Mouse (Mus musculus) embryonic facial prominence, embryonic 12.5 days (tissue): ENCODE results near the gene Gm45337. TPM values are rescaled to one million over a fixed set of nuclear protein-coding genes. Genes with fewer than 3 reads are reported as not detected.
"Not testable (repeated sequence)": the region's sequence is repeated elsewhere in the genome, so short reads cannot be mapped to it uniquely, and the experiment has no call there.

Source experiments
- ATAC-seq: fragments of 200-750 bp; cut with Nextera tagmentation; 2 replicates; pipeline ENCODE4 v1.8.0; 2017; ENCODE audit not compliant: insufficient number of reproducible peaks, insufficient read depth, low FRiP score, low TSS enrichment
- H3K27ac ChIP-seq: fragments of 300-500 bp; sonication (generic); 2 replicates; pipeline ENCODE4 v1.5.1; 2016; ENCODE audit warnings: mild to moderate bottlenecking
- H3K27me3 ChIP-seq: fragments of 300-500 bp; sonication (generic); 2 replicates; pipeline ENCODE4 v1.6.1; 2016; ENCODE audit warnings: mild to moderate bottlenecking, moderate library complexity
- H3K36me3 ChIP-seq: fragments of 300-500 bp; sonication (generic); 2 replicates; pipeline ENCODE4 v1.6.1; 2016; ENCODE audit warnings: mild to moderate bottlenecking
- H3K4me1 ChIP-seq: fragments of 300-500 bp; sonication (generic); 2 replicates; pipeline ENCODE4 v1.6.1; 2016
- H3K4me2 ChIP-seq: fragments of 300-500 bp; sonication (generic); replicated peaks from 2 replicates; pipeline ENCODE4 v1.6.1; 2016; ENCODE audit warnings: mild to moderate bottlenecking, moderate library complexity
- H3K4me3 ChIP-seq: fragments of 300-500 bp; sonication (generic); 2 replicates; pipeline ENCODE4 v1.5.1; 2016; ENCODE audit warnings: mild to moderate bottlenecking
- H3K9ac ChIP-seq: fragments of 300-500 bp; sonication (generic); 2 replicates; pipeline ENCODE4 v1.6.1; 2016; ENCODE audit warnings: mild to moderate bottlenecking, moderate library complexity
- H3K9me3 ChIP-seq: fragments of 300-500 bp; sonication (generic); 2 replicates; pipeline ENCODE4 v1.6.1; 2016; ENCODE audit warnings: mild to moderate bottlenecking, moderate library complexity
- WGBS: fragments of 180-500 bp; shearing (Covaris S2); methylation state at CpG from one replicate; pipeline ENCODE4 v1.1.7; 2016; 5-methylcytosine and 5-hydroxymethylcytosine counted together
- polyA plus RNA-seq: library from polyadenylated mRNA; unstranded; fragments of >200 nt; fragmentation: Nextera tagmentation; extraction: Ambion mirVana; gene quantifications from 2 replicates; pipeline ENCODE4 v1.2.1, GENCODE M21; 2016

Gm45337 gene
- polyA plus RNA-seq, 1 experiment from 2014 or later = not detected

DNA sequence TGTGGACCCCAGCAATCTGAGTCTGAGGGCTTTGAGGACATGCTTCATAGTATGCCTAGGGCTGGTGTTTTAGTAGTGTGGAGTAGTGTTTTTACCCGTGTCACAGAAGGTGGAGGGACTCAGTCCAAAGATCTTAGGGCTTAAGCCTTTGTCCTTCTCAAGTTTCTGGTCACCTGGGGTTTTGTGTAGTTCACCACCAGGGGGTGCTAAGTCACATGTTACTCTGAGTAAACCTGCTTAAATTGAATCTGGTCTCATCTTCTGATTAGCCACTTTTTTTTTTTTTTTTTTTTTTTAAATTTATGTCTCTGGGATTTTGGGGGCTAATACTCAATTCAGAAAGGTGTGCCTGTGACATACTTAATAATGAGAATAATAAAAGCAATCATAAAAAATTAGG lies 1.6 kb upstream of the Gm45337 start:
- no peaks in the 10 kb centered on the region for H3K36me3 ChIP-seq
- H3K4me2 ChIP-seq = no peak overlapping the region
- H3K4me1 ChIP-seq = no peaks in the 10 kb centered on the region
- peaks cover 3% of the 10 kb centered on the region; the same call in 1 of the 2 replicates for H3K27me3 ChIP-seq
- H3K9ac ChIP-seq = no peak overlapping the region
- WGBS = 0% methylated on average over 1 of the region's 1 CpGs
- no peaks in the 10 kb centered on the region for H3K9me3 ChIP-seq
- no peak overlapping the region for H3K27ac ChIP-seq
- H3K4me3 ChIP-seq = no peak overlapping the region
- no peak for ATAC-seq

DNA sequence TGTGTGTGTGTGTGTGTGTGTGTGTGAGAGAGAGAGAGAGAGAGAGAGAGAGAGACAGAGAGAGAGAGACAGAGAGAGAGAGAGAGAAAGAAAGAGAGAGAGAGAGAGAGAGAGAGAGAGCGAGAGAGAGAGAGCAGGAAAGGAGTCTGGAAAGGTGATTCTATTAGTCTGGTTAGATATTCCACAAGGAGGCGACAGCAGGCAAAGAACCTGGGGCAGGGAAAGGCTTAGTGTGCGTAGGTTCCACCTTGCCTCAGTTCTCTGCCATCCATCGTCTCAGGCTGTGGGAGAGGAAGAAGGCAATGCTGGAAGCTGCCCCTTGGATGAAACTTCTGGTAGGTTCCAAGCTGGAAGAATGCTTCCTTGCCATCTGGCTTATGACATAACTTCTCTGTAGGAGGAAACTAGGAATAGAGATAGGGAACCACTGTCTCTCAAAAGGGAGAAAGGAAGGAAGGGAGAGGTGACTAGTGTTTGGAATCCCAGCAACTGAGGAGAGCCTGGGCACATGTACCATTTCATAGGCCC lies 1.1 kb upstream of the Gm45337 start:
- ATAC-seq = no peak
- Histone ChIP-seq H3K4me3 (no peak overlapping the region), H3K27ac (no peak overlapping the region), H3K27me3 (peaks cover 3% of the 10 kb centered on the region; the same call in 1 of the 2 replicates), H3K4me1 (no peaks in the 10 kb centered on the region), H3K36me3 (no peaks in the 10 kb centered on the region), H3K9ac (no peak overlapping the region), H3K9me3 (no peaks in the 10 kb centered on the region), H3K4me2 (no peak overlapping the region)
- WGBS = 36% methylated on average over 4 of the region's 4 CpGs

GRCm38 (mm10) chr7:142143506-142144010 lies 849 bp downstream of the Gm45337 start:
- not testable (repeated sequence) for H3K9me3 ChIP-seq, H3K27me3 ChIP-seq, H3K4me2 ChIP-seq, H3K9ac ChIP-seq, H3K4me3 ChIP-seq, ATAC-seq, H3K27ac ChIP-seq, H3K4me1 ChIP-seq, H3K36me3 ChIP-seq
- WGBS = 24% methylated on average over 1 of the region's 1 CpGs

DNA sequence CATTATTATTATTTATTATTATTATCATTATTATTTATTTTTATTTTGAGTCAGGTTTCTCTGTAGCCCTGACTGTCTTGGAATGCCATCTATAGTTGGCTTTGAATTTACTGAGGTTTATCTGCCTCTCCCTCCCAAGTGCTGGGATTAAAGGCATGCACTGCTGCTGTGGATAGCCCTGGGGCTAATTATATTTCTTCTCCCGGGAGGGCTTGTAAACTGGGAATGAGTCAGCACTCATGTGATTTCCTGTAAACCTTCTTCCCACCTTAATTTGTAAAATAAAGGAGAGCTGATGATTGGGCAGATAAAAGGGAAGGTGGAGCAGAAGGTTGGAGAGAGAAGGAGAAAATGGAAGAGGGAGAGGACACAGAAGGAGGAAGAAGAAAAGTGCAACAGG lies 3.7 kb downstream of the Gm45337 start:
- Histone ChIP-seq H3K9ac (no peak overlapping the region), H3K27ac (no peak overlapping the region), H3K36me3 (no peaks in the 10 kb centered on the region), H3K4me1 (no peaks in the 10 kb centered on the region), H3K4me3 (no peak overlapping the region), H3K4me2 (no peak overlapping the region), H3K27me3 (peaks cover 3% of the 10 kb centered on the region; the same call in 1 of the 2 replicates), H3K9me3 (no peaks in the 10 kb centered on the region)
- ATAC-seq = no peak
- WGBS = 33% methylated on average over 1 of the region's 1 CpGs

- 41% methylated on average over 2 of the region's 2 CpGs for WGBS
- not testable (repeated sequence) for H3K4me3 ChIP-seq, H3K9ac ChIP-seq, H3K4me1 ChIP-seq, H3K4me2 ChIP-seq, H3K27me3 ChIP-seq, H3K9me3 ChIP-seq, H3K36me3 ChIP-seq, H3K27ac ChIP-seq, ATAC-seq
These were observed 8.5 kb downstream of the Gm45337 start, which contains the start of gene Gm39115 for GRCm38 (mm10) chr7:142135934-142136333. Gm39115 (minus strand) TSS chr7:142136034.

- 59% methylated on average over 4 of the region's 4 CpGs for WGBS
- H3K36me3 ChIP-seq = no peaks in the 10 kb centered on the region
- ATAC-seq = no peak
- no peak overlapping the region for H3K27ac ChIP-seq
- H3K4me1 ChIP-seq = no peaks in the 10 kb centered on the region
- H3K4me3 ChIP-seq = no peak overlapping the region
- H3K27me3 ChIP-seq = no peaks in the 10 kb centered on the region
- H3K4me2 ChIP-seq = no peak overlapping the region
- H3K9me3 ChIP-seq = no peaks in the 10 kb centered on the region
- H3K9ac ChIP-seq = no peak overlapping the region
These were observed 10.0 kb downstream of the Gm45337 start for GRCm38 (mm10) chr7:142134206-142134995.

DNA sequence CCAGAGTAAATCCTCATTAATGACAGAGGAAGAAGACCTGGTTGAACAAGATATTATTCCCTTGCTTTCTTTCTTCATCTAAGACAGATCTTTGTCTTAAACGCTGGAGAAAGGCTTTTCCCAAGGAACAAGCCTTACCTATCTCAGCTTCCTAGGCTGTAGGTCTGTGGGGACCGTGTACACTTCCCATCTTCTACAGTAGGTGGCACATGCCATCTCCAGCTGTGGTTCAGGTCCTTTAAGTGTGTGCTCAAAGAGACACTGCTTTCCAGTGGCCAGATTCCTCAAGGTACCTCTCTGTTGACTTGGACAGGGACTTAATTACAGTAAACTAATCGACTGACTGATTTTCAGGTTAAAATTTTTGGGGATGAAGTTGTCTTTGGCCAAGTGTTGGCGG lies 15.6 kb downstream of the Gm45337 start:
- Histone ChIP-seq H3K4me3 (no peak overlapping the region), H3K9me3 (no peaks in the 10 kb centered on the region), H3K9ac (no peak overlapping the region), H3K4me2 (no peak overlapping the region), H3K4me1 (no peaks in the 10 kb centered on the region), H3K36me3 (no peaks in the 10 kb centered on the region), H3K27ac (no peak overlapping the region), H3K27me3 (no peaks in the 10 kb centered on the region)
- ATAC-seq = no peak
- WGBS = 66% methylated on average over 4 of the region's 4 CpGs

DNA sequence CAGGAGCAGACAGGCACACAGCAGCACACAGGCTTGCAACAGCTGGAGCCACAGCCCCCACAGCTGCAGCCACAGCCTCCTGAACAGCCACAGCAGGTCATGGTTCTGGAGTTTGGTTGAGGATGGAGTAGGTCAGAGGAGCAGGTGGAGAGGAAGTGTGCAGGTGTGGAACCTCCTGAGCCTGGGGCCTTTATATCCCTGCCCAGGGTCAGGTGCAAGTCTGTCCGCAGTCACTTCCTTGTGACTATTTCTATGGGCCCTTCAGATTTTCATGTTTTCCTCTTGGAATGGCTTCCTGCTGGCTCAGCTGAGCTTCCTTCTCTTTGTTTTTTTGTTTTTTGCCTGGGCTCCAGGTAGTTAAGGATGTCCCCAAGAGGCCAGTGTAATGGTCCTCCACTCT lies 23.8 kb downstream of the Gm45337 start, which contains the start of gene Gm45618:
Gene Gm45618 (minus strand): TSS at position 101 of the 400 bp plus-strand sequence.
- H3K4me1 ChIP-seq, H3K9me3 ChIP-seq, H3K27me3 ChIP-seq, H3K9ac ChIP-seq, H3K4me3 ChIP-seq, H3K4me2 ChIP-seq, H3K27ac ChIP-seq, ATAC-seq, H3K36me3 ChIP-seq: not testable (repeated sequence)
- WGBS = 91% methylated on average over 1 of the region's 1 CpGs

DNA sequence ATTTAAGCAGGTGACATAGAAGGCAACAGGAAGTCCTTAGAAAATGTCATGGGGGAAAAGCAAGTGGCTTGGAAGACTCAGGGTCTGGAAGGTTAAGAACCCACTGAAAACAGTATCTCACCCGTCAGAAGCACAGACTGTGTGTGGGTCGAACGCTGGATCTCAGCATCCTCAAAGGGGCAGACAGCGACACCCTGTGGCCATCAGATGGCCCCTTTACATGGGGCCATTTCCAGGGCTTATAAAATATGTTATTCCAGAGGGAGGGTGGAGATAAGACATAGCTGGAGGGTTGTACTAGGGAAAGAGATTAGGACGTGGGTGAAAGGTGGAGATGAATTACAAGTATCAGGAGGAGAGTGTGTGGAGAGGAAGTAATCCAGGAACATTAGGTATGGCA lies 24.8 kb downstream of the Gm45337 start:
- no peak for ATAC-seq

GRCm38 (mm10) chr7:142104747-142105146 lies 39.7 kb downstream of the Gm45337 start:
- Histone ChIP-seq H3K4me1 (peaks cover 3% of the 10 kb centered on the region; the same call in 1 of the 2 replicates), H3K27ac (no peak overlapping the region), H3K36me3 (no peaks in the 10 kb centered on the region), H3K4me3 (no peak overlapping the region), H3K4me2 (no peak overlapping the region), H3K9ac (no peak overlapping the region), H3K9me3 (no peaks in the 10 kb centered on the region), H3K27me3 (peaks cover 9% of the 10 kb centered on the region; the same call in 1 of the 2 replicates)
- ATAC-seq = no peak
- WGBS = 53% methylated on average over 5 of the region's 5 CpGs

More for the DNA sequence above, 24.8 kb downstream of the Gm45337 start:
- Histone ChIP-seq H3K4me1 (no peaks in the 10 kb centered on the region), H3K36me3 (no peaks in the 10 kb centered on the region), H3K27me3 (no peaks in the 10 kb centered on the region), H3K9ac (no peak overlapping the region), H3K9me3 (no peaks in the 10 kb centered on the region), H3K4me3 (no peak overlapping the region), H3K4me2 (no peak overlapping the region), H3K27ac (no peak overlapping the region)
- WGBS = 17% methylated on average over 5 of the region's 5 CpGs

DNA sequence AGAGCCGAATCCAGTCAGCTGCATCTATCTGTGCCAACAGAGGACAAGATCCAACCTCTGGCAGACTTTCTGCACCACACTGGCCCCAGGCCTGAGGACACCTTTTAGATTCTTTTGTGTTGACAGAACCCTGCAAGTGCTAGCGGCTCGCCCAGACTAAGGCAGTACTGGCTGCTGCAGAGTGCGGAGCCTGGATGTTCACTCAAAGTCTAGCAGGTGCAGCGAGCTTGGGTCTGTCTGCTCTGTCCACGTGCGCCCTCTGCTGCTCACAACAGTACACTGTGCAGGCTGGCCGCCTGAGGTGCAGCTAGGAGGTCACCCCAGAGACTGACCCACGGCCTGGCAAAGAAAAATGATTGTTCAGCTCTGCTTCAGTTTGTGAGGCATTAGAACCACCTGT lies 46.6 kb downstream of the Gm45337 start:
- WGBS = 10% methylated on average over 9 of the region's 9 CpGs
- Histone ChIP-seq H3K27ac (no peak overlapping the region), H3K9ac (no peak overlapping the region), H3K36me3 (no peaks in the 10 kb centered on the region), H3K4me1 (peaks cover 10% of the 10 kb centered on the region), H3K4me3 (no peak overlapping the region), H3K27me3 (peaks cover 71% of the 10 kb centered on the region), H3K4me2 (no peak overlapping the region), H3K9me3 (no peaks in the 10 kb centered on the region)
- ATAC-seq = no peak

DNA sequence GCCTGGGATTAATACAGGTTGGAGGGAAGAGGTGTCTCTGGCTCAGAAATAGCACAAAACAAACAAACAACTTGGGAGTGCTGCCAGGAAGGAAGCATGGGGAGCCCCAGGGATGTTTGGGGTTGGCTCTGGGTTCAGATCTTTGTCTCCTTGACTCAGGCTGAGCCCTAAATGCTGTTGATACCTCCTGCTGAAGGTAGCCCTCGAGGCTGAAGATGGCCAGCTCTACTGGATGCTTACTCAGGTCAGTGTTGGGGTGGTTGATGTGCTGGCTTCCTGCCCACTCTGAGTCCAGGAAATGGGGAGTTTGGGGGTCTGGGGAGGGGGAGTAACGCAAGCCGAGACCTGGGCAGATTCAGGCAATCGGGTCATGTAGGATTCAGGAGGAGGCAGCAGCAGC lies 47.7 kb downstream of the Gm45337 start:
- peaks cover 10% of the 10 kb centered on the region for H3K4me1 ChIP-seq
- no peak overlapping the region for H3K27ac ChIP-seq
- H3K36me3 ChIP-seq = no peaks in the 10 kb centered on the region
- no peak overlapping the region for H3K9ac ChIP-seq
- H3K27me3 ChIP-seq = peaks cover 82% of the 10 kb centered on the region
- no peak for ATAC-seq
- no peaks in the 10 kb centered on the region for H3K9me3 ChIP-seq
- H3K4me3 ChIP-seq = no peak overlapping the region
- WGBS = 73% methylated on average over 4 of the region's 4 CpGs
- no peak overlapping the region for H3K4me2 ChIP-seq
